Mouse (Mus musculus): ENCODE measurements around the gene Scgn. TPM values are rescaled to one million over a fixed set of nuclear protein-coding genes. Genes with fewer than 3 reads are reported as not detected.

Scgn gene
- polyA plus RNA-seq, 1 experiment from 2014 or later = 0.73 TPM

DNA sequence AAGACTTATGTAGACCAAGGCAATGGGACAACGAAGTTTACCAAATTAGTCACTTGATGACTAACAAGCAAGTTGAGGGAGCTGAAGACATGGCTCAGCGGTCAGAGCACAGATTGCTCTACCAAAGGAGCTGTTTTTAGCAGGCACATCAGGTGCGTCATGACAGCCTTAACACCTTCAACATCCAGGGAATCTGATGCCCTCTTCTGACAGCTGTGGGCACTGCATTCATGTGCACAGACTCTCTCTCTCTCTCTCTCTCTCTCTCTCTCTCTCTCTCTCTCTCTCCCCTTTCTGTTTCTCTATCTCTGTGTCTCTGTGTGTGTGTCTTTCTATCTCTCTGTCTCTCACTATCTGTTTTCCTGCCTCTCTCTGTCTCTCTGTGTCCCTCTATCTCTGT is 40.1 kb downstream of the Scgn start:
- H3K27ac ChIP-seq (ENCODE audit: low read depth, low read length) = no peak overlapping the region
- WGBS = 78% methylated on average over 3 of the region's 3 CpGs
- DNase-seq (ENCODE audit: low spot score) (no peak), ATAC-seq (replicated peaks; ENCODE audit: low FRiP score) (no peak)
- H3K9ac ChIP-seq (ENCODE audit: low read length) = no peak overlapping the region
- H3K4me2 ChIP-seq (ENCODE audit: low read depth, low read length, severe bottlenecking) = no peak overlapping the region
- no peaks in the 10 kb centered on the region for H3K36me3 ChIP-seq (ENCODE audit: control insufficient read depth, insufficient read depth, low read length)
- H3K9me3 ChIP-seq (ENCODE audit: control insufficient read depth, low read length) = no peaks in the 10 kb centered on the region
- H3K4me1 ChIP-seq (replicated peaks; ENCODE audit: control insufficient read depth, insufficient read depth, low read length) = 0 out of 2 replicates have a peak, but pooled peaks cover 2% of the 10 kb centered on the region
- H3K27me3 ChIP-seq (ENCODE audit: control insufficient read depth, insufficient read depth, low read length) = no peaks in the 10 kb centered on the region
- no peak overlapping the region for H3K4me3 ChIP-seq (ENCODE audit: low read depth, low read length)

DNA sequence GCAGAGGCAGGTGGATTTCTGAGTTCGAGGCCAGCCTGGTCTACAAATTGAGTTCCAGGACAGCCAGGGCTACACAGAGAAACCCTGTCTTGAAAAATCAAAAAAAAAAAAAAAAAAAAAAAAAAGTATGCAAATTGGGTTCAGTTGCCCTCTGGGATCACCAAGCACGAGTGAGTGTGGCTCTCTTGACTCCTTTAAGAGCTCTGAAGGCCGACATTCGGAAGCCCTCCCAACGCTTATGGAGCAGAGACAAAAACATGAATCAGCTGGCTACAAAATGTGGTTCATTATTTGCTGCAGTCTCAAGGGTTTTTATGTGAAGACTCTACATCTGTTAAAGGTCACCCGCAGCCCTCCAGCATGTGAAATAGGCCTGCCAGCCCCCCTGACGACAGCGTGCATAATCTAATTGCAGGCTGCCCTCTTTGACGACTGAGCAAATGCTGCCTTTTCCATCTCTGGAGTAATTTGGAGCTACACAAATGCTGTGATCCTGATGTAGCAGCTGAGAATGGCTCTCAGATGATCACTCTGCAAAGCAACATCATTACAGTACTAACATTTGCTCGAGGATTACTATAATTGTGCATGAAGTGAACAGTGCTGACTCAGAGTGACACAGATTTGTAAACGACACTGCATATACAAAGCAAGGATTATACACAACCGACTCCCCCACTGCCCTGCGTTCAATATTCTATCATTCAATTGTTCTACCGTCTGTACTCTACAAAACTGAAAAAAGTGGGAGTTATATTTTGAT is 41.3 kb downstream of the Scgn start:
- 57% methylated on average over 14 of the region's 14 CpGs for WGBS
- Histone ChIP-seq H3K9ac (ENCODE audit: low read length) (no peak overlapping the region), H3K4me2 (ENCODE audit: low read depth, low read length, severe bottlenecking) (no peak overlapping the region), H3K9me3 (ENCODE audit: control insufficient read depth, low read length) (no peaks in the 10 kb centered on the region), H3K36me3 (ENCODE audit: control insufficient read depth, insufficient read depth, low read length) (no peaks in the 10 kb centered on the region), H3K27me3 (ENCODE audit: control insufficient read depth, insufficient read depth, low read length) (no peaks in the 10 kb centered on the region), H3K27ac (ENCODE audit: low read depth, low read length) (no peak overlapping the region), H3K4me1 (replicated peaks; ENCODE audit: control insufficient read depth, insufficient read depth, low read length) (0 out of 2 replicates have a peak, but pooled peaks cover 2% of the 10 kb centered on the region), H3K4me3 (ENCODE audit: low read depth, low read length) (no peak overlapping the region)
- ATAC-seq (replicated peaks; ENCODE audit: low FRiP score) (peak; percentile 56), DNase-seq (ENCODE audit: low spot score) (no peak)

DNA sequence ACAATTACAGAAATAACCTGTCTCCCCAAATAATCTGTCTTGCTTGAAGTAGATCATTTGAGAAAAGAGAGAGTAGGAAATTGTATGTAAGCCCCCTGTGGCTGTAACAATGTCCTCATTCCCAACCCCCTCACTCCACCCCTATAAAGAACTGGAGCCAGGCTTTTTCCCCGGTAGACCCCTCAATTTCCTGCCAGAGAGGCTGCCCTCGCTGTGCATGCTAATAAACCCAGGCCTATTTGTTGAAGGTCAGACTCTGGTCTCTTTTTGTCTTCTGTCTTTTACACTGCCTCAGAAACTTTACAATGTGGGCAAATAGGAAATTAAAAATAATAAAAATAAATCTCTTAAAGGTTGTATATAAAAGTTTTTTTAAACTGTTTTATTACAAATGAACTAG is 44.8 kb downstream of the Scgn start:
- H3K9ac ChIP-seq (ENCODE audit: low read length) = no peak overlapping the region
- 35% methylated on average over 2 of the region's 2 CpGs for WGBS
- no peaks in the 10 kb centered on the region for H3K27me3 ChIP-seq (ENCODE audit: control insufficient read depth, insufficient read depth, low read length)
- no peak overlapping the region for H3K4me2 ChIP-seq (ENCODE audit: low read depth, low read length, severe bottlenecking)
- no peaks in the 10 kb centered on the region for H3K36me3 ChIP-seq (ENCODE audit: control insufficient read depth, insufficient read depth, low read length)
- DNase-seq (ENCODE audit: low spot score) (no peak), ATAC-seq (replicated peaks; ENCODE audit: low FRiP score) (no peak)
- 0 out of 2 replicates have a peak, but pooled peaks cover 2% of the 10 kb centered on the region for H3K4me1 ChIP-seq (replicated peaks; ENCODE audit: control insufficient read depth, insufficient read depth, low read length)
- H3K9me3 ChIP-seq (ENCODE audit: control insufficient read depth, low read length) = no peaks in the 10 kb centered on the region
- H3K4me3 ChIP-seq (ENCODE audit: low read depth, low read length) = no peak overlapping the region
- H3K27ac ChIP-seq (ENCODE audit: low read depth, low read length) = no peak overlapping the region

DNA sequence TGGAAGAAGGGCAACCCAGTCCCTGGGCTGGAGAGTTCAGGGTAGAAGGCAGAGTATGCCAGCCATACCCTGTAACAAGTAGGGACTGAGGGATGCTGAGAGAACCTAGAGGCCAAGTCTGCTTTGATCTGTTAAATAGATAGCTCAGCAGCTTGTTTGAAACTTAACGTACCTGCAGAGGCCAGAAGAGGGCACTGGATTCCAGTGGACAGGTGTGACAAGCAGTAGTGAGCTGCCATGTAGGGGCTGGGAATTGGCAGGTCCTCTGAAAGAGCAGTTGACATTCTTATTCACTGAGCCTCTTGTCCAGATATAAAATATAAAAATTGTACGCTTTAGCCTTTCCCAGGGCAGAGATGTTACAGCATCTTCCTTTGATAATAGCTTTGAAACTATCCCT is 48.2 kb downstream of the Scgn start:
- DNase-seq (ENCODE audit: low spot score) = no peak
- Histone ChIP-seq H3K36me3 (ENCODE audit: control insufficient read depth, insufficient read depth, low read length) (no peaks in the 10 kb centered on the region), H3K27me3 (ENCODE audit: control insufficient read depth, insufficient read depth, low read length) (no peaks in the 10 kb centered on the region), H3K9me3 (ENCODE audit: control insufficient read depth, low read length) (no peaks in the 10 kb centered on the region), H3K27ac (ENCODE audit: low read depth, low read length) (no peak overlapping the region), H3K4me3 (ENCODE audit: low read depth, low read length) (no peak overlapping the region), H3K9ac (ENCODE audit: low read length) (no peak overlapping the region), H3K4me2 (ENCODE audit: low read depth, low read length, severe bottlenecking) (no peak overlapping the region), H3K4me1 (replicated peaks; ENCODE audit: control insufficient read depth, insufficient read depth, low read length) (0 out of 2 replicates have a peak, but pooled peaks cover 2% of the 10 kb centered on the region)
- ATAC-seq (replicated peaks; ENCODE audit: low FRiP score) = no peak
- 51% methylated on average over 2 of the region's 2 CpGs for WGBS

DNA sequence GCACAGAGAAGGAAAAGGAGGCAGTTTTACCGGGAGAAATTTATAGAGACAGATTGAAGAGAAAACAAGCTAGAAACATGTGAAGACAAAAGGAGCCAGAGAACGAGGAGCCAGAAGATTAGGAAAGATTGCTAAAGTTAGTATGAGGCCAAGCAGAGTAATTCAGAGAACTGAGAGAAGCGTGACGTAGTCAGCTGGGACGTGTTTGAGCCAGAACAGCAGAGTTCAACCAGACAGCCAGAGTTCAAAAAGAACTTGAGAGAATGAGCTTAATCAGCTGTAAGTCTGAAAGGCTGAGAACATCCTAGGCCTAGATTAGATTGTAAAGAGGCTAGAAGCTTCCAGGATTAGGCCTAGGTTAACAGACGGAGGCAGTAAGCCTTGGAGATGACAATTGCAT is 50.7 kb downstream of the Scgn start:
- no peaks in the 10 kb centered on the region for H3K27me3 ChIP-seq (ENCODE audit: control insufficient read depth, insufficient read depth, low read length)
- no peak overlapping the region for H3K9ac ChIP-seq (ENCODE audit: low read length)
- ATAC-seq (replicated peaks; ENCODE audit: low FRiP score) (no peak), DNase-seq (ENCODE audit: low spot score) (no peak)
- H3K4me1 ChIP-seq (replicated peaks; ENCODE audit: control insufficient read depth, insufficient read depth, low read length) = no peaks in the 10 kb centered on the region
- H3K27ac ChIP-seq (ENCODE audit: low read depth, low read length) = no peak overlapping the region
- H3K9me3 ChIP-seq (ENCODE audit: control insufficient read depth, low read length) = no peaks in the 10 kb centered on the region
- no peak overlapping the region for H3K4me3 ChIP-seq (ENCODE audit: low read depth, low read length)
- WGBS = 55% methylated on average over 6 of the region's 6 CpGs
- no peak overlapping the region for H3K4me2 ChIP-seq (ENCODE audit: low read depth, low read length, severe bottlenecking)
- H3K36me3 ChIP-seq (ENCODE audit: control insufficient read depth, insufficient read depth, low read length) = no peaks in the 10 kb centered on the region

DNA sequence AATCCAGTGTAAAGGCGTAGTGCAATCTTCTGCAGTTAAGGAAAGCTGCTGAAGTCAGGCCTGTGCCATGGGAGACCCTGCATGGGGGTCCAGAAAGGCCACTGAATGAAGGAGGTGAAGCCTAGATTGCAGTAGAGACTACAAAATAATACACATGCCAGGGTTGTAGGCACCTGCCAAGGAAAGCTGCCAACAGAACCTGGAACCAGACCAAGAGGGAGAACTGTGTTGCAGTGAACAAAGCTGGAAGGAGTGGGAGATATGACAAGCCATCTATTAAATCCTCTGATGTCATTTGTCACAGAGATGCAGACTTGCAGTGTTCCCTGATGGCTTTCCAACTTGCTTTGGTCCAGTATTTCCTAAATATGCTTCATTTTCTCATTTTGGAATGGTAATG is 52.3 kb downstream of the Scgn start:
- no peak for ATAC-seq (replicated peaks; ENCODE audit: low FRiP score)
- Histone ChIP-seq H3K9me3 (ENCODE audit: control insufficient read depth, low read length) (no peaks in the 10 kb centered on the region), H3K36me3 (ENCODE audit: control insufficient read depth, insufficient read depth, low read length) (no peaks in the 10 kb centered on the region), H3K27me3 (ENCODE audit: control insufficient read depth, insufficient read depth, low read length) (no peaks in the 10 kb centered on the region), H3K4me3 (ENCODE audit: low read depth, low read length) (no peak overlapping the region), H3K27ac (ENCODE audit: low read depth, low read length) (no peak overlapping the region), H3K4me1 (replicated peaks; ENCODE audit: control insufficient read depth, insufficient read depth, low read length) (no peaks in the 10 kb centered on the region), H3K9ac (ENCODE audit: low read length) (no peak overlapping the region), H3K4me2 (ENCODE audit: low read depth, low read length, severe bottlenecking) (no peak overlapping the region)
- WGBS = 89% methylated on average over 1 of the region's 1 CpGs
- no peak for DNase-seq (ENCODE audit: low spot score)

DNA sequence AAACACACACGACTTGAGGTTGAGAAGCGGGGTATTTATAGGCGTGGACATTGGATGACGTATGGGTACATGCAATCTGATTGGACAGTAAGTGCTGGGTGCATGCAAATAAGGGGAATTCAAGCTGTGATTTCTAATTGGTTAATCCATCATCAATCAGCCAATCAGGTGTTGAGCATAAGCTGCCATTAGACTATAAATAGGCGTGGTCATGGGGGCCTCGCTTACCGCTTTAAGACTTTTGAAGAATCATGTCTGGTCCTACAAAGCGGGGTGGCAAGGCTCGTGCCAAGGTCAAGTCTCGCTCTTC is 56.8 kb downstream of the Scgn start, which contains the start of gene Hist1h2aa:
Gene Hist1h2aa (plus strand): TSS at position 252 of the 310 bp plus-strand sequence.
- no peaks in the 10 kb centered on the region for H3K27me3 ChIP-seq (ENCODE audit: control insufficient read depth, insufficient read depth, low read length)
- H3K36me3 ChIP-seq (ENCODE audit: control insufficient read depth, insufficient read depth, low read length) = no peaks in the 10 kb centered on the region
- WGBS = 93% methylated on average over 10 of the region's 10 CpGs
- no peak within 1 kb of the TSS for H3K4me3 ChIP-seq (ENCODE audit: low read depth, low read length)
- no peaks in the 10 kb centered on the region for H3K4me1 ChIP-seq (replicated peaks; ENCODE audit: control insufficient read depth, insufficient read depth, low read length)
- DNase-seq (ENCODE audit: low spot score) = no peak
- no peak for ATAC-seq (replicated peaks; ENCODE audit: low FRiP score)
- no peaks in the 10 kb centered on the region for H3K9me3 ChIP-seq (ENCODE audit: control insufficient read depth, low read length)
- H3K4me2 ChIP-seq (ENCODE audit: low read depth, low read length, severe bottlenecking) = no peak within 1 kb of the TSS
- H3K9ac ChIP-seq (ENCODE audit: low read length) = no peak within 1 kb of the TSS
- H3K27ac ChIP-seq (ENCODE audit: low read depth, low read length) = no peak within 1 kb of the TSS

DNA sequence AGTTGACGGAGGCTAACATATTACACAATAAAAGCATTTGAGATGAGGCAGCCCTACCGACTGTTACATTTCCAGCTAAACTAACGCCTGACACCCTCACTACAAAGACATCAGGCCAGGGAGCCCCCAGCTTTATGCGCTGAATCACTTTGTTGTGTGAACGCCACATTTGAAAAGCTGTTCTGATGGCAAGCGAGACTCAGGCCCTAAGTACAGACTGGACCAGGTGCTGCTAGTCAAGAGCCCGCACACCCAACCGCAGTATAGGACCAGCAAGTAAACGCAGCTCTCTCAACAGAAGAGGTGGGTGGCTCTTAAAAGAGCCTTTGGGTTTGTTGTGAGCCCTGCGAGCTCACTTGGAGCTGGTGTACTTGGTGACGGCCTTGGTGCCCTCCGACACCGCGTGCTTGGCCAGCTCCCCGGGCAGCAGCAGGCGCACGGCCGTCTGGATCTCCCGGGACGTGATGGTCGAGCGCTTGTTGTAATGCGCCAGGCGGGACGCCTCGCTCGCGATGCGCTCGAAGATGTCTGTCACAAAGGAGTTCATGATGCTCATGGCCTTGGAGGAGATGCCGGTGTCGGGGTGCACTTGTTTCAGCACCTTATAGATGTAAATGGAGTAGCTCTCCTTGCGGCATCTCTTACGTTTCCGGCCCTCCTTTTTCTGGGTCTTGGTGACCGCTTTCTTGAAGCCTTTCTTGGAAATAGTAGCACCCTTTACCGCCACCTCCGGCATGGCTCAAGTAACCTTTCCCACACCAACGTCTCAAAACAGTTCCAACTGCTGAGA is 57.4 kb downstream of the Scgn start, which contains the start of gene Hist1h2ba:
Gene Hist1h2ba (minus strand): TSS at position 736 of the 790 bp plus-strand sequence.
- no peaks in the 10 kb centered on the region for H3K27me3 ChIP-seq (ENCODE audit: control insufficient read depth, insufficient read depth, low read length)
- no peak within 1 kb of the TSS for H3K4me2 ChIP-seq (ENCODE audit: low read depth, low read length, severe bottlenecking)
- DNase-seq (ENCODE audit: low spot score) (no peak), ATAC-seq (replicated peaks; ENCODE audit: low FRiP score) (no peak)
- H3K4me3 ChIP-seq (ENCODE audit: low read depth, low read length) = no peak within 1 kb of the TSS
- no peaks in the 10 kb centered on the region for H3K4me1 ChIP-seq (replicated peaks; ENCODE audit: control insufficient read depth, insufficient read depth, low read length)
- no peaks in the 10 kb centered on the region for H3K36me3 ChIP-seq (ENCODE audit: control insufficient read depth, insufficient read depth, low read length)
- H3K9me3 ChIP-seq (ENCODE audit: control insufficient read depth, low read length) = no peaks in the 10 kb centered on the region
- no peak within 1 kb of the TSS for H3K9ac ChIP-seq (ENCODE audit: low read length)
- H3K27ac ChIP-seq (ENCODE audit: low read depth, low read length) = no peak within 1 kb of the TSS
- WGBS = 95% methylated on average over 36 of the region's 39 CpGs
